7 mouse cellular contexts compared by ENCODE assay signal in the genomic region with DNA sequence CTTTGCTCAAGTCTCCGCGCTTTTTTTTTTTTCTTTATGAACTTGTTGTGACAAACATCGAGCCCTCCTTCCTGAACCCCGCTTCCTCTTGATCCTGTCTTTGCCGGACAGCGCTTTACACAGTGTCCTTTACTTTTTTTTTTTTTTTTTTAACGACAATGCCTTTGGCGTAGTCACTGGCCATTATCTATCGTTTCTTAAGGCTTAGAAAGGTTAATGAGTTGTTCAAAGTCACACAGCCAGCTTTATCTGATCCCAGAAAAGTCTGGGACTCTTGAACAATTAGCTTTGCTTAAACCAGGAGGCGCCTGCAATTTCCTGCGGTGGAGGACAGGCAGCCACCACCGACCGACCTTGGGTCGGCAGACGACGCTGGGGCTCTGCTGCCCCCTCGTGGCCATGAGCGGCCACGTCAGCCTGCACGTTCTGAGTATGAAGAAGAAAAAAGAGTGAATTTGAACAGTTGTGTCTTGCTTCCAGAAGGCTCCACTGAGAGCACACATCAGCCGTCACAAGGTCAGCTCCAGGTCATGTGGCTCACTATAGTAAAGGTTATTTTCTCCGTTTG. TPM values are rescaled to one million over a fixed set of nuclear protein-coding genes. Genes with fewer than 3 reads are reported as not detected.
DNase-seq lines count a peak whose midpoint lies in the region; ATAC-seq and TF ChIP-seq lines count a peak whose summit lies in the region.

No protein-coding gene starts in this region.

- H3K4me1 ChIP-seq in heart, adult 2 months (ENCODE audit: control insufficient read depth, insufficient read depth, low read length): no peaks in the 10 kb centered on the region
- no peaks in the 10 kb centered on the region for H3K4me1 ChIP-seq in kidney, embryonic 14.5 days (ENCODE audit: control insufficient read depth, insufficient read depth, low read length)

- no peaks in the 10 kb centered on the region for H3K79me2 ChIP-seq in heart, adult 2 months (replicated peaks; ENCODE audit: control insufficient read depth, insufficient read depth, low read length)
- no peaks in the 10 kb centered on the region for H3K79me2 ChIP-seq in myocyte (ENCODE audit: control insufficient read depth, insufficient read depth)

- H3K9me3 ChIP-seq in kidney, embryonic 14.5 days (ENCODE audit: control insufficient read depth, low read length): no peaks in the 10 kb centered on the region

- TF ChIP-seq EP300 in heart, adult 2 months (IDR thresholded peaks at IDR 0.05; ENCODE audit: insufficient read depth, low read depth, low read length): peak; percentile 47; the same call in 1 of the 2 replicates

- no peak for TF ChIP-seq POLR2A in heart, adult 2 months (IDR thresholded peaks at IDR 0.05; ENCODE audit: insufficient read depth, low read depth, low read length)
- no peak for TF ChIP-seq POLR2A in myocyte (IDR thresholded peaks at IDR 0.05; ENCODE audit: insufficient read length, low read depth)

- TF ChIP-seq CTCF in heart, adult 2 months (IDR thresholded peaks at IDR 0.05): no peak

- H3K27ac ChIP-seq in heart, adult 2 months: no peak overlapping the region
- H3K27ac ChIP-seq in kidney, embryonic 14.5 days (ENCODE audit: low read depth, low read length): no peak overlapping the region

- H3K4me3 ChIP-seq in heart, adult 2 months: no peak overlapping the region
- peak overlapping the region; percentile 10; the same call in 1 of the 2 replicates for H3K4me3 ChIP-seq in kidney, embryonic 14.5 days (ENCODE audit: low read length)
- no peak overlapping the region for H3K4me3 ChIP-seq in myocyte

- H3K27me3 ChIP-seq in heart, adult 2 months (ENCODE audit: control insufficient read depth, insufficient read depth, low read length): no peaks in the 10 kb centered on the region; the same call in 1 of the 2 replicates
- peaks cover 20% of the 10 kb centered on the region for H3K27me3 ChIP-seq in kidney, embryonic 14.5 days (ENCODE audit: control insufficient read depth, insufficient read depth, low read length)
- peaks cover 22% of the 10 kb centered on the region for H3K27me3 ChIP-seq in myocyte (ENCODE audit: control insufficient read depth, insufficient read depth, insufficient read length)
- H3K27me3 ChIP-seq in splenic B cell, adult 2 months (ENCODE audit: control insufficient read depth, insufficient read depth, low read length, poor library complexity, severe bottlenecking): no peaks in the 10 kb centered on the region

- WGBS in heart, adult 2 months: 3% methylated on average over 22 of the region's 22 CpGs
- 5% methylated on average over 22 of the region's 22 CpGs for WGBS in kidney, embryonic 14.5 days

- peak; percentile 46 for ATAC-seq in kidney, embryonic 14.5 days (ENCODE audit: low FRiP score, low TSS enrichment)

- H3K4me2 ChIP-seq in kidney, embryonic 14.5 days (replicated peaks; ENCODE audit: low read depth, low read length): peak overlapping the region; percentile 26
- peak overlapping the region; percentile 34 for H3K4me2 ChIP-seq in myocyte (ENCODE audit: low read depth)

- H3K9ac ChIP-seq in heart, adult 2 months (ENCODE audit: low read depth, low read length): no peak overlapping the region
- H3K9ac ChIP-seq in kidney, embryonic 14.5 days (ENCODE audit: low read depth, low read length): no peak overlapping the region

- H3K36me3 ChIP-seq in heart, adult 2 months (ENCODE audit: control insufficient read depth, insufficient read depth, low read length): no peaks in the 10 kb centered on the region
- H3K36me3 ChIP-seq in kidney, embryonic 14.5 days (ENCODE audit: control insufficient read depth, insufficient read depth, low read length): no peaks in the 10 kb centered on the region
- no peaks in the 10 kb centered on the region for H3K36me3 ChIP-seq in myocyte (ENCODE audit: control insufficient read depth, insufficient read depth)
- no peaks in the 10 kb centered on the region for H3K36me3 ChIP-seq in splenic B cell, adult 2 months (ENCODE audit: control insufficient read depth, insufficient read depth, low read length, poor library complexity, severe bottlenecking)

- H3ac ChIP-seq in myocyte (ENCODE audit: control insufficient read depth, insufficient read length): no peak overlapping the region

- DNase-seq in adrenal gland, postnatal 25 days: peak; percentile 89
- peak; percentile 65 for DNase-seq in embryo, embryonic 11.5 days (ENCODE audit: low read depth, low spot score)
- peak; percentile 78 to 87 for DNase-seq in heart, adult 2 months
- peak; percentile 71 for DNase-seq in liver
- DNase-seq in splenic B cell, adult 2 months (ENCODE audit: low read depth, low spot score): peak; percentile 51

- intact Hi-C loops in heart, adult 2 months (cut with DNase I): loop anchor here (1.0 to 2.0 kb wide), 2 partner anchors 22 to 931 kb away; no protein-coding TSS in a partner anchor

TF ChIP-seq in myocyte, 11 proteins besides CTCF, POLR2A, EP300 and RAD21:
- no peak for TF ChIP-seq REST (IDR thresholded peaks at IDR 0.05; ENCODE audit: insufficient read depth, insufficient read length)
- no peak for TF ChIP-seq POLR2AphosphoS2 (IDR thresholded peaks at IDR 0.05; ENCODE audit: insufficient read length, low read depth)
- no peak for TF ChIP-seq MYOD1 (IDR thresholded peaks at IDR 0.05; ENCODE audit: control insufficient read depth in 1 of 3, insufficient read length in 2 of 3, low read depth in 2 of 3)
- no peak for TF ChIP-seq MYOG (IDR thresholded peaks at IDR 0.05; ENCODE audit: control insufficient read depth in 1 of 3, insufficient read depth in 1 of 3, insufficient read length in 2 of 3, low read depth in 2 of 3)
- no peak for TF ChIP-seq E2F4 (IDR thresholded peaks at IDR 0.05; ENCODE audit: insufficient read depth)
- no peak for TF ChIP-seq CEBPB (IDR thresholded peaks at IDR 0.05; ENCODE audit: insufficient read depth, poor library complexity, severe bottlenecking)
- no peak for TF ChIP-seq TCF12 (IDR thresholded peaks at IDR 0.05; ENCODE audit: insufficient read depth, poor library complexity, severe bottlenecking)
- no peak for TF ChIP-seq USF1 (IDR thresholded peaks at IDR 0.05; ENCODE audit: low read depth)
- no peak for TF ChIP-seq MAX (IDR thresholded peaks at IDR 0.05; ENCODE audit: low read depth)
- TF ChIP-seq TCF3 (IDR thresholded peaks at IDR 0.05; ENCODE audit: insufficient read length, low read depth): no peak
- TF ChIP-seq SRF (IDR thresholded peaks at IDR 0.05; ENCODE audit: control insufficient read depth, insufficient read length, low read depth): no peak

RNA-seq across cellular contexts. Expression of a gene that starts 42.3 kb away (rescaled TPM):
- total RNA-seq in adrenal gland, postnatal 25 days (2021): 215 and 277 TPM in 2 replicates
- 10 to 100 TPM; 10.2 to 10.4 TPM for total RNA-seq in heart, adult 2 months (2021)
- polyA plus RNA-seq in heart, adult 2 months (2012; rRNA removed): 4.4 and 4.9 TPM in 2 replicates
- polyA plus RNA-seq in kidney, embryonic 14.5 days (2014; fragmentation: Nextera tagmentation; extraction: Ambion mirVana): 31.7 and 53.3 TPM in 2 replicates
- polyA plus RNA-seq in myocyte (2012; fragmentation: generic; extraction: Trizol): 3.1 TPM
